Mouse (Mus musculus): ENCODE data around the gene Bag6.

DNA sequence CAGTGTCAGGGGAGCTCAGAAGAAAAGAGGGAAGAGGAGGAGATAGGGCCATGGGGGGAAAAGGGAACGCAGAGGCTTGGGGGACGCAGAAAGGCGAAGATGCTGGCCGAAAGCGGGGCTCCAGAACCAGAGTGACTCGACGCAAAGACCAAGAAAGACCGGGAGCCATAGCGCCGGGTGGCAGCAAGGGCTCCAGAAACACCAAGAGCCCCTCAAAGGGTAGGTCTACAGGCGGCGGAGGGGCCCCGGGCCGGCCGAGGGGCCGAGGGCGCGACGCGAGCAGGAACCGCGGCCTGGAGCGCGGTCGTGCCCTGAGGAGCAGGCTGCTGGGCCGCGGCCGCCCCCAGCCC lies 29.2 kb downstream of the Bag6 start:
- no peak for TF ChIP-seq CTCF (IDR thresholded peaks at IDR 0.05; ENCODE audit: borderline replicate concordance, extremely low read depth, insufficient read depth, insufficient read length)
- no peak for TF ChIP-seq POLR2A (IDR thresholded peaks at IDR 0.05; ENCODE audit: borderline replicate concordance, extremely low read depth, insufficient read depth, insufficient read length, poor library complexity, severe bottlenecking)
